Mouse (Mus musculus) midbrain, embryonic 12.5 days (tissue): ENCODE measurements around the gene C2cd4c. TPM values are rescaled to one million over a fixed set of nuclear protein-coding genes. Genes with fewer than 3 reads are reported as not detected.

ENCODE experiments used
- ATAC-seq: fragments of 200-750 bp; cut with Nextera tagmentation; 2 replicates; pipeline ENCODE4 v1.8.0; 2017; ENCODE audit warnings: low read depth, moderate TSS enrichment, moderate library complexity; ENCODE audit not compliant: low FRiP score
- H3K27ac ChIP-seq: fragments of 300-500 bp; sonication (generic); replicated peaks from 2 replicates; pipeline ENCODE4 v1.5.1; 2016; ENCODE audit warnings: mild to moderate bottlenecking
- H3K27me3 ChIP-seq: fragments of 300-500 bp; sonication (generic); 2 replicates; pipeline ENCODE4 v1.6.1; 2016; ENCODE audit warnings: mild to moderate bottlenecking
- H3K36me3 ChIP-seq: fragments of 300-500 bp; sonication (generic); 2 replicates; pipeline ENCODE4 v1.6.1; 2016
- H3K4me1 ChIP-seq: fragments of 300-500 bp; sonication (generic); 2 replicates; pipeline ENCODE4 v1.6.1; 2016
- H3K4me2 ChIP-seq: fragments of 300-500 bp; sonication (generic); replicated peaks from 2 replicates; pipeline ENCODE4 v1.6.1; 2016; ENCODE audit warnings: mild to moderate bottlenecking, moderate library complexity
- H3K4me3 ChIP-seq: fragments of 300-500 bp; sonication (generic); 2 replicates; pipeline ENCODE4 v1.5.1; 2016; ENCODE audit warnings: mild to moderate bottlenecking
- H3K9ac ChIP-seq: fragments of 300-500 bp; sonication (generic); replicated peaks from 2 replicates; pipeline ENCODE4 v1.6.1; 2016; ENCODE audit warnings: mild to moderate bottlenecking, moderate library complexity
- H3K9me3 ChIP-seq: fragments of 300-500 bp; sonication (generic); 2 replicates; pipeline ENCODE4 v1.6.1; 2016; ENCODE audit warnings: mild to moderate bottlenecking
- WGBS: fragments of 180-500 bp; shearing (Covaris S2); methylation state at CpG from one replicate; pipeline ENCODE4 v1.1.7; 2016; 5-methylcytosine and 5-hydroxymethylcytosine counted together
- polyA plus RNA-seq: library from polyadenylated mRNA; unstranded; fragments of >200 nt; fragmentation: Nextera tagmentation; extraction: Ambion mirVana; gene quantifications from 2 replicates; pipeline ENCODE4 v1.2.1, GENCODE M21; 2016

Gene C2cd4c
- polyA plus RNA-seq = 0.04 and 0.08 TPM in 2 replicates

DNA sequence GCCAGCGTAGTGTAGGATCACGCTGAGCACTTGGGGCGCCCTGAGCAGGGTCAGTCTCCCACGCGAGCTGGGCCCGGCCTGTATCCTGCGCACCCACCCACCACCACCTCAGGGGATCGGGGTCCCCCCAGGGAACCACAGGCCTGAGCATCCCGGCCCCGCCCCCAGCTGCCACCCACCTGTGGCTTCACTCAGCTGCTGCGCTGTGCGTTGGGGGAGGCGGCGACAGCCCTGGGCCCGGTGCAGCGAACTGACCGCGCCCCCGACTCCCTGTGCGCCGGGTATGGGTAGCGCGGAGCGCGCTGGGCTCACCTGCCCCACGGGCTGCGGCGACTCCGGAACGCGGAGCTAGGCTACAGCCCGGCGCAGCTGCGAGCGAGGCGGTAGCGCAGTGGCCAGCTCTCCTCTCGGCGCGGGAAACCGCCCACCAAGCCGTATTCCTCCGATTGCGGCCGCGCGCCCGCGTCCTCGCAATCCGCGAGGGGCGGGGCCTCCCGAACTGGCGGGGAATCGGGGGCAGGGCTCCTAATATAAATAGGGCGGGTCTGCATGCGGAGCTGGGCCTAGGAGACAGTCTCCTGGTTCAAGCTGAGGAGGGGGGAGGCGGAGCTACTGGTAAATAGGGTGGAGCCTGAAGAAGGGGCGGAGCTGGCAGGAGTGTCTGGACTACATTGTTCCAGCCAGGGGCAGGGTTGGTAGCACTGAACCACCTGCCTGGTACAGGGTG lies at the start of gene C2cd4c:
C2cd4c (minus strand) TSS at position 448 of the 727 bp plus-strand sequence.
- Histone ChIP-seq H3K9me3 (no peaks in the 10 kb centered on the region), H3K4me3 (peak within 1 kb of the TSS; percentile 61), H3K4me2 (peak within 1 kb of the TSS; percentile 100), H3K4me1 (peaks cover 26% of the 10 kb centered on the region), H3K27me3 (peaks cover 54% of the 10 kb centered on the region), H3K27ac (no peak within 1 kb of the TSS), H3K36me3 (no peaks in the 10 kb centered on the region), H3K9ac (peak within 1 kb of the TSS; percentile 58)
- 1% methylated on average over 59 of the region's 60 CpGs for WGBS
- ATAC-seq = peak; percentile 79

DNA sequence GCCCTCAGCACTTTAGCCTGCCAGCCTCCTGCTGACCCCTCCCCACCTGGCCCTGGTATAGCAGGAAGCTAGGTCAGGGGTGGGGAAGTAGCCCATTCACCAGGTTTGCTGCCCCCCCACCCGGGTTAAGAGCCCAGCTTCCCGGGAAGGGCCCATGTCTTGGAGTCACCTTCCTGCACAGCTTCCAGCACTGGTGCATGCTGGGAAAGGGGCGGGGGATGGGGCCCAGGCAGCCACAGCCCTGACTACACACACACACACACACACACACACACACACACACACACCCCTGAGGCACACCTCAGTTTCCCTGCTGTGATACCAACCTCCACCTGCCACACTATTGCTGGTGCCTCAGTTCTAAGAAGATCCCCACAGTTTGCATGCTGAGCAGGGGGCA lies 48.0 kb upstream of the C2cd4c start:
- no peak for ATAC-seq
- H3K4me1 ChIP-seq = peaks cover 6% of the 10 kb centered on the region
- H3K4me2 ChIP-seq = no peak overlapping the region
- H3K27ac ChIP-seq = 0 out of 2 replicates have a peak overlapping the region, but pooled peaks have one; percentile 1
- H3K36me3 ChIP-seq = no peaks in the 10 kb centered on the region
- H3K9ac ChIP-seq = no peak overlapping the region
- H3K27me3 ChIP-seq = 0 out of 2 replicates have a peak, but pooled peaks cover 7% of the 10 kb centered on the region
- no peak overlapping the region for H3K4me3 ChIP-seq
- no peaks in the 10 kb centered on the region for H3K9me3 ChIP-seq
- 48% methylated on average over 3 of the region's 3 CpGs for WGBS

DNA sequence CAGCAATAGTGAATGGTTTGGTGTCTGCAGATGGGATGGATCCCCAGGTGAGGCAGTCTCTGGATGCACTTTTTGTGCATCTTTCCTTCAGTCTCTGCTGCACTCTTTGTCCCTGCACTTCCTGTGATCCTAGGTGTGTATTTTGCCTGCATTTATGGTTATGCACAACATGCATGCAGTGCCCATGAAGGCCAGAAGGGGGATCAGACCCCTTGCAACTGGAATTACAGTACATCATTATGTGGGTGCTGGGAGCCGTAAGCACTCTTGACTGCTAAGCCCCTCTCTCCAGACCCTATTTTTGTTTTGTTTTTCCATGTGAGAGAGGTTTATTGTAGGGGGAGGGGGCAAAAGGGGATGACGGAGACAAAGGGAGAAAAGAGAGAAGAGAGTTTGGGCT lies 46.5 kb upstream of the C2cd4c start:
- ATAC-seq = no peak
- peaks cover 6% of the 10 kb centered on the region for H3K4me1 ChIP-seq
- H3K4me2 ChIP-seq = no peak overlapping the region
- H3K9ac ChIP-seq = no peak overlapping the region
- H3K9me3 ChIP-seq = no peaks in the 10 kb centered on the region
- H3K27ac ChIP-seq = no peak overlapping the region
- no peak overlapping the region for H3K4me3 ChIP-seq
- H3K36me3 ChIP-seq = no peaks in the 10 kb centered on the region
- 0 out of 2 replicates have a peak, but pooled peaks cover 7% of the 10 kb centered on the region for H3K27me3 ChIP-seq
- WGBS = 81% methylated on average over 2 of the region's 2 CpGs

DNA sequence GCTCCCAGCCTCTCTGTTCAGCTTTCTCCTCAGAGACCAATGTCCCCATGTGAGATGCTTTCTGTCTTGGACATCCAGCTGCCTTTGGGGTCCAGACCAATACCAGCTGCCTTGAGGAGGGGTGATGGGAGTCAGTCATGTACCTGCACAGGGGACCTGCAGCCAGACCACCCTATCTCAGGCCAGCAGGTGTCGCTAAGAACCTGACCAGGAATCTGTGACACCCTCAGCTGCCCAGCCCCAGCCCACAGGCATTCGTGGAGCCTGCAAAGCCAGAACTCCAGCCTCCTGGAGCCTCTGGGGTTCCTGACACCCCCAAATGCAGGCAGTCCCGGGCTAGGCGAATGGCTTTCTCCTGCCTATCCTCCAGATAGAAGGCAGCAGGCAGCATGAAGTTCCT lies 45.0 kb upstream of the C2cd4c start:
- no peak for ATAC-seq
- Histone ChIP-seq H3K9me3 (no peaks in the 10 kb centered on the region), H3K27ac (no peak overlapping the region), H3K4me1 (peaks cover 11% of the 10 kb centered on the region), H3K4me2 (no peak overlapping the region), H3K36me3 (no peaks in the 10 kb centered on the region), H3K9ac (no peak overlapping the region), H3K27me3 (0 out of 2 replicates have a peak, but pooled peaks cover 7% of the 10 kb centered on the region), H3K4me3 (no peak overlapping the region)
- 17% methylated on average over 4 of the region's 4 CpGs for WGBS

DNA sequence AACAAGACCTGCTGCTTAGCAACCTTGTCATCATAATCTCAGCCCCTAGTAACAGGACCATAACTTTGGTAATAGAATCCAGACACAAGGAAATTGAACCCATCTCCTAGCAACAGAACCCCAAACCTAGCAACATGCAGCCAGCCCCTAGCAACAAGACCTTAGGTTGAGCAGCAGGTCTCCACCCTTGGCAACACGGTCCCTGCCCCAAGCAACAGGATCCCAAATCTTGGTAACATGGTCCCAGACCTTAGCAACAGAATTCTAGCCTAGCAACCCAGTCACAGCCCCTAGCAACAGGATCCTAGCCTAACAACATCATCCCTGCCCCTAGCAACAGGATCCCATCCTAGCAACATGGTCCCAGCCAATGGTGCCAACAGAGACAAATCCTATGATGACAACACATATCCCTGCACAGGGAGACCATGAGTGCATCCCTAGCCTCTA lies 41.1 kb upstream of the C2cd4c start:
- 13% methylated on average over 1 of the region's 1 CpGs for WGBS
- Histone ChIP-seq H3K4me1 (peaks cover 11% of the 10 kb centered on the region), H3K9me3 (no peaks in the 10 kb centered on the region), H3K27ac (peak overlapping the region; percentile 39; the same call in 1 of the 2 replicates), H3K9ac (no peak overlapping the region), H3K4me3 (no peak overlapping the region), H3K4me2 (no peak overlapping the region), H3K27me3 (0 out of 2 replicates have a peak, but pooled peaks cover 4% of the 10 kb centered on the region), H3K36me3 (no peaks in the 10 kb centered on the region)
- ATAC-seq = peak; percentile 85

DNA sequence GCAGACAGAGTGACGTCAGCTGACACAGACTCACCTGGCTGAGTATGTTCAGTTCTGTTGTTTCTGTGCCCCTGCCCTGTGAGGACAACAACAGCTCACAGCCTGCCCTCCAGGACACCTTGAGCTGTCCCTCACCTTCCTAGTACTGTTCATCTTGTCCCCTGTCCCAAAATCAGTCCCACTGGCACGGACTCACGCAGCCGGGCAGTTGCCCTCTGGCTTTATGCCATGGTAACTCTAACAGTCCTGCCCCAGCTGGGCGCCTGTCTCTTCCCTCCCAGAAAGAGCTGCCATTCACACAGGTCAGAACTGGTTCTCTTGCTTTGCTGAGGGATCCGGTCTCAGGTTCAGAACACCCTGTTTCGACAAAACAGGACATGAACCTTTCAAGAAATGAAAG lies 39.0 kb upstream of the C2cd4c start:
- no peak overlapping the region for H3K4me3 ChIP-seq
- ATAC-seq = no peak
- H3K4me2 ChIP-seq = no peak overlapping the region
- 83% methylated on average over 7 of the region's 7 CpGs for WGBS
- 0 out of 2 replicates have a peak, but pooled peaks cover 4% of the 10 kb centered on the region for H3K27me3 ChIP-seq
- no peak overlapping the region for H3K27ac ChIP-seq
- H3K9me3 ChIP-seq = no peaks in the 10 kb centered on the region
- peaks cover 11% of the 10 kb centered on the region for H3K4me1 ChIP-seq
- no peak overlapping the region for H3K9ac ChIP-seq
- no peaks in the 10 kb centered on the region for H3K36me3 ChIP-seq

DNA sequence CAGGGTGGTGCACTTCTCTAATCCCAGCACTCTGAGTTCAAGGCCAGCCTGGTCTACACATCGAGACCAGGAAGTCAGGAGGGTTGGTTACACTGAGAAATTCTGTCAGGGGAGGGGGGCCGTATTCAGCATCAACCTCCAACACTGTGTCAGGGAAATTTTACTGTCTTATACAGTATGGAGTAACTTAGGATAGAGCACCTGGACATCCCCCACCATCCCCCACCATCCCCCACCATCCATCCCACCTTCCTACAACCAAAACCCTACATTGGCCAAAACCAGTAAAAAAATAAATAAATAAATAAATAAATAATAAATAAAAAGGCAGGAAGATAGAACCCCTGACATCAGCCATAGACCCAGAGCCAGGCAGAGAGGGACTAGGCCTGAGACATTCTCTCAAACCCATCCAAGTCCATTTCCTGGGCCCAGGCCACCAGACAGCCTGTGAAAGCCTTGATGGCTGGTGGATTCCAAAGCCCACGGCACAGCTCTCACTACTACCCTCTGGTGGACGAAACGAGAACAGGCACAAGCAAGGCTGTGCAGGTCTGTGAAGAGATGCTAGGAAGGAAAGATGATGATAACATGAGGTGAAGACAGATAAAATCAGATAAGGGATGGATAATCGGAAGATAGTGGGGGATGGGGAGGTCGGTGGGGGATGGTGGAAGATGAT lies 35.4 kb upstream of the C2cd4c start:
- no peak overlapping the region for H3K27ac ChIP-seq
- no peak overlapping the region for H3K4me3 ChIP-seq
- WGBS = 28% methylated on average over 7 of the region's 7 CpGs
- no peak for ATAC-seq
- H3K9me3 ChIP-seq = no peaks in the 10 kb centered on the region
- peaks cover 2% of the 10 kb centered on the region; the same call in 1 of the 2 replicates for H3K4me1 ChIP-seq
- H3K9ac ChIP-seq = no peak overlapping the region
- H3K4me2 ChIP-seq = no peak overlapping the region
- 0 out of 2 replicates have a peak, but pooled peaks cover 4% of the 10 kb centered on the region for H3K27me3 ChIP-seq
- no peaks in the 10 kb centered on the region for H3K36me3 ChIP-seq

DNA sequence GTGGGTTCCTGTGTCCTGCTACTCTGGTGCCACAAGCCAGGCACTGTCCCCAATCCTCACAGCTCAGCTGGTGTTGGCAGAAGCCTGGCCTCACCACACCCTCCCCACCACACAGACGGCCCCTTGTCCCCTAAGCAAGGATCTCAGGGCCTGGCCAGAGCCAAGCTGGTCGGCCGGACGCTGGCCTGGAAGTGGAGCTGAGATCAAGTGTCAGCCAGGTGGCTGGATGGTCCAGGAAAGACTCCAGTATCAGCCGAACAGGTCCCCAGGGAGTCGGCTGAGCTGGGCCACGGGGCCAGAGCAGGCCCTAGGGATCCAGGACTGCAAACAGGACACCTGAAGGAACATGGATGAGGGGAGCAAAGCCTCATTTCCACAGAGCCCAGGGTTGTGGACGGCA lies 31.9 kb upstream of the C2cd4c start, which contains the start of gene Odf3l2:
Odf3l2 (minus strand) TSS at position 28 of the 400 bp plus-strand sequence.
- Histone ChIP-seq H3K4me2 (no peak within 1 kb of the TSS), H3K27ac (no peak within 1 kb of the TSS), H3K4me3 (no peak within 1 kb of the TSS), H3K9me3 (no peaks in the 10 kb centered on the region), H3K4me1 (no peaks in the 10 kb centered on the region), H3K36me3 (no peaks in the 10 kb centered on the region), H3K9ac (no peak within 1 kb of the TSS), H3K27me3 (no peaks in the 10 kb centered on the region)
- no peak for ATAC-seq
- 76% methylated on average over 8 of the region's 8 CpGs for WGBS

DNA sequence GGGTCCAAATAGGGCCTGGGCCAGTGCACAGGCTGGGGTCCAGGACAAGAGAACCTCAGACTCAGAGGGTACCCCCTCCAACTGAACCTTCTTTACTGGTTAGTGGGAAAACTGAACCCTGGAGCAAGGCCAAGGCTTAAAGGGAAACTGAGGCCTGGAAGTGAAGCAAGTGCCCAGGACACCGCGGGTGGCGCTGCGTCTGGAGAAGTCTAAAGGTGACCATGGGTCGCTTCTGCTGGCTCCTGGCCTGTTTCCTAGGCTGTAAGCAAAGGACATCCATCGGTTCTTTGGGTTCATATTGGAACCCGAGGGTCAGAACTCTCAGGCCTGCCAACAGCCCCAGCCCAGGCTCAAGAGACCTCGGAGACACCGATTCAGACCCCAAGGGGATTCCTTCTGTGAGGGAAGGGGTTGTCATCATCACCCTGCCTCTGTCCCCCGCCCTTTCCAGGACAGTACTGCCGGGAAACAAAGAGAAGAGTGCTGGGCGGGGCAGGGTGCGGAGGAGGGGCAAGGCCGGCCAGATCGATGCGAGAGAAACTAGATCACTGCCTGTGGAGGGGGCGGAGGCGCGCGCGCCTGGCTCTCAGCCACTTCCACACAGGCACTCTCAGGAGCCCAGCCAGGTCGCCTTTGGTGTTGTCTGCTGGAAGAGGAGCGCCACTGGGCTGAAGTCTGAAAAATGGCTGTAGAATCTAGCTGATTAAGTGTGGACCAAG lies 24.8 kb upstream of the C2cd4c start:
- peak overlapping the region; percentile 88 for H3K27ac ChIP-seq
- H3K36me3 ChIP-seq = no peaks in the 10 kb centered on the region
- peak overlapping the region; percentile 65; the same call in 1 of the 2 replicates for H3K4me3 ChIP-seq
- 6% methylated on average over 23 of the region's 23 CpGs for WGBS
- peaks cover 46% of the 10 kb centered on the region for H3K27me3 ChIP-seq
- peak; percentile 7; the same call in 1 of the 2 replicates for ATAC-seq
- H3K4me1 ChIP-seq = peaks cover 21% of the 10 kb centered on the region; the same call in 1 of the 2 replicates
- no peaks in the 10 kb centered on the region for H3K9me3 ChIP-seq
- H3K9ac ChIP-seq = no peak overlapping the region
- peak overlapping the region; percentile 81 for H3K4me2 ChIP-seq

DNA sequence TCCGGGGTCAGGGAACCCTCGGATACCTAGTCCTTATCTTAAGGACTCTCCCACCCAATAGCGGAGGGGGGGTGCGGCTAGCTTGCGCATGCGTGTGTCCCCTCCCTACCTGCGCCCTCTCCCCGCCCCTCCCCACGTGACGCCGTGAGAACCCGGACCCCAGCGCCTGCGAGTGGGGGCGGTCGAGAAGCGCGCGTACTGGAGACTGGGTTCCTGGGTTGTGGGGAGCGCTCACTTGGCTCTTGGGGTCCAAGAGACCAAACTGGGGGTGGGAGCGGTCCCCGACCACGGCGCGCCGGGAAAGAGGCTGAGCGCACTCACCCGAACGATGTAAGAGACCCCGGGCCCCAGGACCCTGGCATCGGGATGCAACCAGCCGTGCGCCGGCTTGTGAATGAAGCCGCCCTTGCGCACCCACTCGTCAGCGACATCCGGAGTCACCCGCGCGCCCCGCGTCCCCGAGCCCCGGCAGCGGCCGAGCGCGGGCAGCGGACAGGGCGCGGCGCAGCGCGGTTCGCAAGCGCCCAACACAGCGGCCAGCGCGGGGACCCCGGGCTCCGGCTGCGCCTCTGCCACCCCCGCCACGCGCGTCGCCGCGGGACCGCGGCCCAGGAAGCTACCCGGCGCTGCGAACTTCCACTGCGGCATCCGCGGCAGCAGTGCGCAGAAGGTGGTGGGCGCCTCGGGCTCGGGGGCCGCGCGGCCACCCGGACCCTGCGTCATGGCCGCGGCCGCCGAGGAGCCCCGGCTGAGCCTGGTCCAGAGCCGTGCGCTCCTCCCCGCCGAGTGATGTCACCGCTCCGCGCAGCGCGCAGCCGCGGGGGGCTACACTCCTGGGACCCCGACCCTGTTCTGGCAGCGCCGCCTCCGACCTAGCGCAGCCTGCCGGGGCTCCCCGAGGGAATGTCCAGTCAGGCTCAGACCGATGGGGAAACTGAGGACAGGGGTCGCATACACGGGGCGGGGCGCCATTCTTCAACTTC lies 23.6 kb upstream of the C2cd4c start, which contains the start of gene Shc2:
Shc2 (minus strand) TSS at position 791 of the 983 bp plus-strand sequence.
- peak within 1 kb of the TSS; percentile 65 for H3K4me3 ChIP-seq
- ATAC-seq = peak; percentile 91
- whole genome bisulfite sequencing = under 1% methylated on average over 94 of the region's 116 CpGs
- H3K36me3 ChIP-seq = no peaks in the 10 kb centered on the region
- H3K9me3 ChIP-seq = no peaks in the 10 kb centered on the region
- peak within 1 kb of the TSS; percentile 88 for H3K27ac ChIP-seq
- H3K27me3 ChIP-seq = peaks cover 46% of the 10 kb centered on the region
- H3K9ac ChIP-seq = peak within 1 kb of the TSS; percentile 81
- H3K4me1 ChIP-seq = peaks cover 21% of the 10 kb centered on the region; the same call in 1 of the 2 replicates
- peak within 1 kb of the TSS; percentile 81 for H3K4me2 ChIP-seq
